Mouse (Mus musculus): ENCODE results near the gene Chd5.

Chd5 gene

GRCm38 (mm10) chr4:152317631-152318033 lies 20.8 kb upstream of the Chd5 start:
- no peak for DNase-seq (ENCODE audit: low read depth)

- DNase-seq (ENCODE audit: low read depth): no peak
These were observed 19.8 kb upstream of the Chd5 start, which contains the start of gene Rnf207 for GRCm38 (mm10) chr4:152318517-152319234. Gene Rnf207, minus strand, starts transcription at chr4:152318993.

GRCm38 (mm10) chr4:152321464-152321863 lies 17.0 kb upstream of the Chd5 start:
- no peak for DNase-seq (ENCODE audit: low read depth)

- no peak for DNase-seq (ENCODE audit: low read depth)
These were observed 13.5 kb upstream of the Chd5 start for GRCm38 (mm10) chr4:152324641-152325562.

- DNase-seq (ENCODE audit: low read depth): peak; percentile 96
These were observed 12.7 kb upstream of the Chd5 start, which contains the start of gene Rpl22 for GRCm38 (mm10) chr4:152325574-152326411. Gene Rpl22, plus strand, starts transcription at chr4:152325742.

GRCm38 (mm10) chr4:152326543-152326942 lies 11.9 kb upstream of the Chd5 start:
- DNase-seq (ENCODE audit: low read depth): no peak

- DNase-seq (ENCODE audit: low read depth): no peak
These were observed 9.8 kb upstream of the Chd5 start for GRCm38 (mm10) chr4:152328691-152329090.

- no peak for DNase-seq (ENCODE audit: low read depth)
These were observed 5.5 kb upstream of the Chd5 start for GRCm38 (mm10) chr4:152332952-152333351.

- no peak for DNase-seq (ENCODE audit: low read depth)
These were observed 4.9 kb upstream of the Chd5 start for GRCm38 (mm10) chr4:152333587-152333986.

GRCm38 (mm10) chr4:152337772-152338171 lies 679 bp upstream of the Chd5 start:
- no peak for DNase-seq (ENCODE audit: low read depth)

GRCm38 (mm10) chr4:152339293-152339790 lies 891 bp downstream of the Chd5 start:
- DNase-seq (ENCODE audit: low read depth): no peak

GRCm38 (mm10) chr4:152340584-152341284 lies 2.3 kb downstream of the Chd5 start:
- DNase-seq (ENCODE audit: low read depth): no peak

GRCm38 (mm10) chr4:152343296-152343695 lies 4.8 kb downstream of the Chd5 start:
- DNase-seq (ENCODE audit: low read depth): no peak

GRCm38 (mm10) chr4:152344651-152345050 lies 6.2 kb downstream of the Chd5 start:
- DNase-seq (ENCODE audit: low read depth): no peak

GRCm38 (mm10) chr4:152345120-152345889 lies 6.9 kb downstream of the Chd5 start:
- peak; percentile 53 for DNase-seq (ENCODE audit: low read depth)

- DNase-seq (ENCODE audit: low read depth): no peak
These were observed 11.5 kb downstream of the Chd5 start for GRCm38 (mm10) chr4:152349837-152350381.

GRCm38 (mm10) chr4:152350722-152351421 lies 12.4 kb downstream of the Chd5 start:
- no peak for DNase-seq (ENCODE audit: low read depth)

GRCm38 (mm10) chr4:152351422-152352305 lies 13.2 kb downstream of the Chd5 start:
- no peak for DNase-seq (ENCODE audit: low read depth)
